Mouse (Mus musculus) kidney, adult 11 months (tissue): ENCODE data around the gene Gm9970.
A peak's percentile ranks its signal among the peaks of the same experiment; 100 is the strongest.

Experiments
- DNase-seq: peaks from one replicate; pipeline ENCODE4 v3.0.0; 2022

The Gm9970 gene

GRCm38 (mm10) chr5:31240637-31241521, at the start of gene Gm9970, which contains the start of gene Nrbp1:
Gene Gm9970, minus strand, starts transcription at chr5:31241232.
Gene Nrbp1, plus strand, starts transcription at chr5:31240864.
- DNase-seq: peak; percentile 96

DNA sequence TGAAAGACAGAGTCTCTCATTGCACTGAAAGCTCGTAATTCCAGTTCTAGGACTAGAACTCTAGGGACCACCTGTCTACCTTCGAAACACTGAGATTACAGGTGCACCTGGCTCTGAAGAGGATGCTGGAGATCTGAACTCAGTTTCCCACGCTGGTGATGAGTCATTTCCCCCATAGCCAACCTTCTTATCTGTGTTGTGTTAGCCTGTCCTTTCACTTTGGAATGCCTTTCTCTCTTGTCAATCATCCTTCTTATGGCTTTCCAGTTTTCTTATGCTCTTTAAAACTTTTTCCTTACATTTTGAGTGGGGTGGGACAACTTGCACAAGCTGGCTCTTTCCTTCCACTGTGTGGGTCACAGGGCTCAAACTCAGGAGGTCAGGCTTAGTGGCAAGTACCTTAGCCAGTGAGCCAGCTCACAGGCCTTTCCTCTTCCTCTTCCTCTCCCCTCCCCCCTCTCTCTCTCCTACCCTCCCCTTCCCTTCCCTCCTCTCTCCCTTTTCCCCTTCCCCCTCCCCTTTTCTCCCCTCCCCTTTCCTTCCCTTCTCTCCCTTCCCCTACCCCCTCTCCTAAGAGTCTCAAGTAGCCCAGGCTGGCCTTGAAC, 48.7 kb upstream of the Gm9970 start:
- DNase-seq: no peak

DNA sequence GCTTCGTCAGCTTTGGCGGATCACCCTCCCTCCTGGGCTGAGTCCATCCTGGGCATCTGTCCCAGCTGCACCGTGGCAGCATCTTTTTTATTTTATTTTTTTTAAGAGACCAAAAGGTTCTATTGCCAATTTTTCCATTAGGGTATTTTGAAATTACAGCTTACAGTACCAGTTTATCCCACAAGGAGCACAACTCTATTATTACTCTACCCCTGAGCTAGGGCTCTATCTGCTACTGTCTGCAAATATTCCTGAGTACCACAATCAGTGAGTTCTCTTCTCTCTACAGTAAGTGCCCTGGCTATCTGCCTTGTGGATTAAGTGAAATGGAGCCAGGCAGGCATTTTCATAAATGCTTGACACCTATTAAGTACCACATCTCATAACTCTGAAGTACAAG, 47.6 kb upstream of the Gm9970 start:
- no peak for DNase-seq

DNA sequence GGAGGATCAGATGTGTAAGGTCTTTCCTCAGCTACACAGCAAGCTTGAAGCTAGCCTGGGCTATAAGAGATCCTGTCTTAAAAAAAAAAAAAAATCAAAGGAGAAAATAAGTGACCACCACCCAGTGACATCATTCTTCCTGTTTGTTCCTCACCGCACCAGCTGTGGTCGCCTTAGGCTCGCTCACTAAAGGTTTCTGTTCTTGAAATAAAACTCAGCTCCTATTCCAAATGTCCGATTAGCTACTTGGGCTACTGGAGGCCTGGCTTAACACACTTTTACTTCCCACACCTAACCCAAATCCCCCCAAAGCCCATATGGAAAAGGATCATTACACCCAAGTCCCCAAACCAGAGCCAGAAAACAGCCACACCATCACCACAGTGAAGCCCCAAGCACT, 47.2 kb upstream of the Gm9970 start:
- no peak for DNase-seq

DNA sequence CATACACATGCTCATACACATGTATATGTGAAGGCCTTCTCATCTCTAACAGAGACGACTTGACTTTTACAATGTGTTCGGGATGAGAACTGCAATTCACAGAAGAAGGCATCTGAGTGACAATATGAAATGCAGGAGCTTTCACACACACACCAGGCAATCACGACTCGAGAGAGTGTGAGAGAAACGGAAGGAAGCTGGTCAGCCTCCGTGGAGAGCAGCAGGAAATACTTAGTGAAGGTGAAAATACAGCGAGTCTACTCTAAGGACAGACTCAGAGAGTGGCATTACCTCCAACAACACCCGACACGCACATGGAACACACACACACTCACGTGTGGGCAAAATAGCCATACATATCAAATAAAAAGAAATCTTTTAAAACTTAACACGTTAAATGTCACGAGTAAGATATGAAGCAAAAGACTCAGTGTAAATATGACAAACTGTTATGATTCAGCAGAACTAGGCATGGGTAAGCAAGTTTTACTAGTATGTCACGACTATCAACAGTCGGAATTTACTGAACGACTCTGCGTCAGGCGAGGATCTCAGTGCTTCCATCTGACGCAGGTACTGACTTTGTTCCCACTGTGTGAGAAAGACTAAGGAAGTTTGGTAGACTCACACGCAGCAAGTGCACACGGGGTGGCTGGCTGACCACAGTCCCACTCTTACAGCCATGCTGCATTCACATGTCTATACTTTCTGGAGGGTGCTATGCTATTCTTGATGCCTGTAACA, 38.4 kb upstream of the Gm9970 start:
- no peak for DNase-seq

DNA sequence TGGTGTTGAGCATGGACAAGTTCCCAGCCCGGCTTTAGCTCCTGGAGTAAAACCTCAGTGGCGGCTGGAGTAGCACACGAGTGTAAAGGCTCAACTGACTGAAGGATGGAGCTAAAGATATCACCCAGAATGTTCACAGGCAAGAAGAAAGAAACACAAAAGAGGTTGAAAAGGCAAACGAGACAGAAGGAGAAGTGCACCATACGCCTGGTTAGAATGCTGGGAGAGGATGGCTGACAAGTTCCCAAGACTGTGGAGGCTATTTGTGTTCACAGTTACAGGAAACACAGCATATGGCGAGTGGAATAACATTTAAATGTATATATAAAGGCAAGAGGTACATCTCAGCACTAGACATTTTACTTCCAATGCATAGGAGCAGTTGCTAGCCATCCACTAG, 32.0 kb upstream of the Gm9970 start:
- no peak for DNase-seq

DNA sequence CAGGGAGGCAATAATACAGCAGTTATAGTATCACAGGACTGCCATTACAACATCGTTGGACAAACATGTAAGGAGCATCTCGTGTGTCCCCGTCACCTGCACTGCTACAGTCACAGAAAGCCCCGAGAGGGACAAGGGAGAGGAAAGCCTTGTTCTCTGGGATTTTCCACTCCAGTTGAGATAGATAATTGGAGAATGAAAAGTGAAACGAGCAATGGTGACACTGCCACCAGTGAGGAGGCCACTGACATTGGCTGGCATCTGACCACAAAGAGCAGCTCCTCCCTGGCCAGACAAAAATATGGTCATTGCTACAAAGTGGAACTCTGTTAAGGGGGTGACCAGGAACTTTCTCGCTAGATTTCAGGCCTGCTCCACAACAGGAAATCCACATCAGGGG, 26.7 kb upstream of the Gm9970 start:
- no peak for DNase-seq

GRCm38 (mm10) chr5:31266101-31266500, 25.1 kb upstream of the Gm9970 start:
- DNase-seq: no peak

- DNase-seq: no peak
Measured at GRCm38 (mm10) chr5:31257616-31258015, 16.6 kb upstream of the Gm9970 start.

DNA sequence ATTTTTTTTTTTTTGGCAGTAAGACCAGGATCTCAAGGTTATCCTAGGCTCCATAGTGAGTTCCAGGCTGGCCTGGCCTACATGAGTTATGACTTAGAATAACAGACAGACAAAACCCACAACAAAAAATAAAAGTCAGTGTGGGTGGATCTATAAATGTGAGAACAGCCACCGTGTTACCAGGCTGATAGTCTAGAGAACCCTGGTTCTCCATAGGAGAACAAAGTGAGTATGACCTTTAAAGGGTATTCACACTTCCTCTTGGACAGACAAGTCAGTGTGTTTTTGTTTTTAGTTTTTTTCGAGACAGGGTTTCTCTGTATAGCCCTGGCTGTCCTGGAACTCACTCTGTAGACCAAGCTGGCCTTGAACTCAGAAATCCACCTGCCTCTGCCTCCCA, 14.9 kb upstream of the Gm9970 start:
- no peak for DNase-seq

DNA sequence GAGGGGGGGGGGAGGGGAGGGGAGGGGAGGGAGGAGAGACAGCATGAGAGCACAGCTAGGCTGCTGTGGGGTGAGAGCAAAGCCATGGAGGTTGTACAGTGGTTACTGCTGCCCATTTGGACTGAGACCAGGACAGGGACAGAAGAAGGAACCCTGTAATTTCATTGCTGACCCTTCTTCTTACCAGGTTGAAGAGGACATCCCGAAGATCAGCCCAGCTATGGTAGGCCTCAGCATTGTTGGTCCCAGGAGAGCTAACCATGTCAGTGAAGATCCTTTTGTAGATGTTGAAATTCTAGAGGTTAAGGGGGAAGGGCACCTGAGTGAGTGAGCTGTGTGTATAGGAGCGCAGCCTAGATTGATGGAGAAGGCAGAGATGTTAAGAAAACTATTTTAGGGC, 14.3 kb upstream of the Gm9970 start:
- no peak for DNase-seq

GRCm38 (mm10) chr5:31254901-31255300, 13.9 kb upstream of the Gm9970 start:
- DNase-seq: no peak

DNA sequence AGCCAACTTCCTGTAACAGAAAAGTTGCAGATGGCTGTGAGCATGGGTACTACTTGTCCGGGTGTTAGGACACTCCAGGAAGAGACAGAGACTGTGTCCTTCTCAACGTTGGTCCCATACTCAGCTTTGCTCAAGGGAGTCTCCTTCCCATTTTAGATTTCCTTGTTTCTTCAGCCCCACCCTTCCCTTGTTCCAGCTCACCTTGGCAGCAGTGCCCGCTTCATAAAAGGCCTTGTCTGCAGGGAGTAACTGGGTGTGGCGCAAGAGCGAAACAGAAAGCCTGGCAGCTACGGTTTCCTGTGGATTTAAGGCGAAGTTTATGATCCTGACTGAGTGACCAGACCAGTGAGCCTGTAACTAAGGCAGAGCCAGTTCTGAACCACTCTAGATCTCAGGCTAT, 13.4 kb upstream of the Gm9970 start:
- peak; percentile 43 for DNase-seq

DNA sequence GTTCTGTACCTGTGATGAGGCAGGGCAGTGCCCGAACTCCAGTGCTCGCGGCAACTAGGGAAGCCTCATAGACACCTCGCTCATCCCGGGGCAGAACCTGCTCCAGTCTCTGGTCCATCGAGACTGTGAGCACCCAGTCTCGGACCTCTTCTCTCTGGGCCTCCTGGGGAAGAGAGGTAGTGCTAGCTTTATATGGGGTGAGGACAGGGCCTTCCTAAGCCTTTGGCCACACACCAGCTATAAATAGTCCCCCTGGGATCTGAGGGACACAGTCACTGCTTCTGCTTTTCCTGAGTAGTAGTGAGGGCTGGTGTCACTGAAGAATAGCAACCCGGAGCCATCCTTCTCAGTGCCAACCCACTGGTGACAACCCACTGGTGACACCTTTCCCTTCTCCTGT, 12.8 kb upstream of the Gm9970 start:
- no peak for DNase-seq

DNA sequence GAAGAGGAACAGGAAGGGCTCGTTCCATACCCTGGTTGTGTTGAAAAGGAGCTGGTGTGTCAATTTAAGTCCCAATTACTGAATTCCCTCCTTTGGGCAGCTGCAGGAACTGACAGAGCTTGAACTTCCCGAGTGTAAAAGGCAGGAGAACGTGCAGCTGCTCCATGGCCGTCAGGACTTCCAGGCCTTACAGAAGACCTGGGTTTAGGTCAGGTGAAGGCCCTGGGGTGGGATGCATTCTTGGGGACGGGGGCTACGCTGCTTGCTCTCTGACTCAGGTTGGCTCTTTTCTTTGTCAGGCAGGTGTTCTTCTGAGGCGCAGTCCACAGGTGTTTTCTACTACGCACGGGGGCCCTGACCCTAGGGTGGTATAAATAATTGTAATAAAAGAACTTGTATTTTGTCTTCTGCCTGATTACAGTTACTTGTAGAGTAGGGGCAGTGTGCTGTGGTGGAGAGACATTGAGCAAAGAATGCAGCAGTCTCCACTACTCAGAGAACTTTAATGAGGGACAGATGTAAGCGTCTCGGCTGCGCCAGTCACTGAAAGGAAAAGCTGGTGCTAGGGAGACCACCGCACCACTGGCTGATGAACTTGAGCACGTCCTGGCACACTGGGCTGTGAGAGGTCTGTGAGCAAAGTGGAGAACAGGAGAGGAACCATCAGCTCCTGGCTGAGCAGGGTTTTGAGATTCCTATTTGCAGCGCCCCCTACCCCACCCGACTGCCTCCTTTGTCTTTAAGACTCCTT, 11.9 kb upstream of the Gm9970 start:
- no peak for DNase-seq

- no peak for DNase-seq
Measured at GRCm38 (mm10) chr5:31252151-31252550, 11.1 kb upstream of the Gm9970 start.

GRCm38 (mm10) chr5:31251541-31252101, 10.6 kb upstream of the Gm9970 start, which contains the start of gene Krtcap3:
Gene Krtcap3, plus strand, starts transcription at chr5:31251691.
- peak; percentile 76 for DNase-seq

GRCm38 (mm10) chr5:31250716-31251115, 9.7 kb upstream of the Gm9970 start:
- DNase-seq: no peak

GRCm38 (mm10) chr5:31242191-31242590, 1.2 kb upstream of the Gm9970 start:
- DNase-seq: no peak

GRCm38 (mm10) chr5:31241522-31242034, 546 bp upstream of the Gm9970 start:
- no peak for DNase-seq

DNA sequence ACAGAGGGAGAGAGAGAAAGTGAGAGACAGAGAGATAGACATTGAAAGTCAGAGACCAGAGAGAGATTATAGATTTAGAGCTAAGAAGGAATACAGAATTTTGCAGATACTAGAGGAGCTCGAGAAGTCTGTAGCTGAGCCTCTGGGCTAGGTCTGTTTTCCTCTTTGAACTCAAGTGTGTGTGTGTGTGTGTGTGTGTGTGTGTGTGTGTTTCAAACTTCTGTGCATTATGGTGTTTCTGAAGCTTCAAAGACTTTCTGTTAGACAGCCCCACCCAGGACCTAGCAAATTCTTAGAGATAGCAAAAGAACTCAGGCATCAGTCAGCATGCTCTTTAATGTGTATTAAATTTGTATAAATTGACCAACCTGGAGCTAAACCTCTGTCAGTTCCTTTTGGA, 14.4 kb downstream of the Gm9970 start:
- no peak for DNase-seq

DNA sequence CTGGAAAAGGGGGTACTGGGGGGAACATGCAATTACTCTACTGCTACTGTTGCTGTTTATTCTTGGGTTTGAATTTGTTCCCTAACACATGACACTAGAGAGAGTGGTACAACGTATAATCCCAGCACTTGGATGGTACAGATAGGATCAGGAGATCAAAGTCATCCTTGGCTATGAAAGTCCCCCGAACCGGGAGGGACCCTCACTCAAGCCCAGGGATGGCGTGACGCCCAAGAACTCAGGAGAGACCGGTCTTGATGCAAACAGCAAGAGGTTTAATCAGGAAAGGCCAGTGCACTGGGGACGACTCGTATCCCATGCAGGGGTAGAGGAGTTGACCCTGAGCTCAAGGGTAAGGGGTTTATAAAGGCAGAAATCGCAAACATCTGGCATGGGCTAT, 18.3 kb downstream of the Gm9970 start:
- DNase-seq: peak; percentile 9
